Mouse (Mus musculus) spleen, adult 10 weeks (tissue): ENCODE data around the gene Tnni3k. TPM values are rescaled to one million over a fixed set of nuclear protein-coding genes. Genes with fewer than 3 reads are reported as not detected.

Experiments used
- polyA plus RNA-seq: library from polyadenylated mRNA; stranded (reverse); fragments of 350-450 nt; fragmentation: Illumina TruSeq; extraction: RNeasy Lipid Tissue Mini Kit (QIAGEN cat#74804); gene quantifications from one replicate; pipeline ENCODE4 v1.2.3, GENCODE M21; 2015; ENCODE audit warnings: low replicate concordance; ENCODE audit not compliant: insufficient read depth

Tnni3k gene
- polyA plus RNA-seq, result not detected

GRCm38 (mm10) chr3:155055231-155055916, at the start of gene Tnni3k:
TSS of gene Tnni3k (minus strand) at chr3:155055407.

GRCm38 (mm10) chr3:155093116-155093956, 38.1 kb upstream of the Tnni3k start, which contains the start of the genes Fpgt and Lrriq3:
TSS of gene Fpgt (minus strand) at chr3:155093403.
TSS of gene Lrriq3 (plus strand) at chr3:155093434.

Other genes starting within 250 kb of the Tnni3k start
- 31.4 TPM for gene Fpgt, start 38.0 kb upstream of the Tnni3k start, polyA plus RNA-seq
- 0.69 TPM for gene Lrriq3, start 38.0 kb upstream of the Tnni3k start, polyA plus RNA-seq